Mouse (Mus musculus): ENCODE results near the gene Irgc1.

DNA sequence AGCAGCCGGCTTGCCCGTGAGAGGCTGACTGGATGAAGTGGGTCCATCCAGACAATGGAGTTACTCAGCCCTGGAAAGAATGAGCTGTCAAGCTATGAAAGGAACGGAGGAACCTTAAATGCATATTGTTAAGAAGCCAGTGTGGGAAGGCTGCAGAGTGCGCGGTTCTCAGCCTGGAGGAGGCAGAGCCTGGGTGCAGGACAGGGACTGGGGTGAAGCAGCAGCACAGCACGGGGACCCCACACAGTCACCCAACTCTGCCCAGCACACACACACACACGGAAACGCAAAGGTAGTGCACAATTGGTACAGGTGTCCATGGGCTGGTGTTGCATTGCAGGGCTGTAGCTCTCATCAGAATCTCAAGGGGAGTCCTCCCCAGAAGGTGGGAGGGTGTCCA, 32.5 kb downstream of the Irgc1 start:
- no peak for TF ChIP-seq POLR2A (IDR thresholded peaks at IDR 0.05; ENCODE audit: low read depth, low read length)
- no peak for TF ChIP-seq CTCF (IDR thresholded peaks at IDR 0.05; ENCODE audit: borderline replicate concordance, insufficient read depth, low read length)

Measured in embryonic fibroblast, embryonic 13.5 days (primary cell).